Mouse (Mus musculus) thymus, adult 18-20 months (tissue): ENCODE data around the gene Fndc4.
A peak's percentile ranks its signal among the peaks of the same experiment; 100 is the strongest.

Experiments
- DNase-seq, 2 experiments: peaks; one replicate each; pipeline ENCODE4 v3.0.0; 2022; ENCODE audit warnings: mixed read lengths in 2 of 2

Gene Fndc4

GRCm38 (mm10) chr5:31295606-31296141 lies at the start of gene Fndc4:
TSS of gene Fndc4 (minus strand) at chr5:31296080.
- no peak for DNase-seq

- DNase-seq = no peak
These were observed 32.4 kb upstream of the Fndc4 start for GRCm38 (mm10) chr5:31328255-31328654.

- DNase-seq = no peak
These were observed 31.0 kb upstream of the Fndc4 start for GRCm38 (mm10) chr5:31326850-31327249.

GRCm38 (mm10) chr5:31324085-31324484 lies 28.2 kb upstream of the Fndc4 start:
- no peak for DNase-seq

- no peak for DNase-seq
These were observed 26.9 kb upstream of the Fndc4 start for GRCm38 (mm10) chr5:31322776-31323175.

- no peak for DNase-seq
These were observed 16.9 kb upstream of the Fndc4 start for GRCm38 (mm10) chr5:31312806-31313205.

- no peak for DNase-seq
These were observed 7.2 kb upstream of the Fndc4 start for GRCm38 (mm10) chr5:31303093-31303492.

GRCm38 (mm10) chr5:31301866-31302265 lies 6.0 kb upstream of the Fndc4 start:
- no peak for DNase-seq

GRCm38 (mm10) chr5:31298486-31298885 lies 2.6 kb upstream of the Fndc4 start:
- DNase-seq = no peak

GRCm38 (mm10) chr5:31297981-31298380 lies 2.1 kb upstream of the Fndc4 start:
- no peak for DNase-seq

- DNase-seq = no peak
These were observed 1.3 kb upstream of the Fndc4 start, which contains the start of gene Gckr for GRCm38 (mm10) chr5:31297047-31297757. TSS of gene Gckr (plus strand) at chr5:31297443.

GRCm38 (mm10) chr5:31294964-31295605 lies 795 bp downstream of the Fndc4 start:
- DNase-seq = no peak

- DNase-seq = no peak
These were observed 4.6 kb downstream of the Fndc4 start for GRCm38 (mm10) chr5:31291361-31291688.

- DNase-seq = peak; percentile 91 to 96
These were observed 5.1 kb downstream of the Fndc4 start, which contains the start of gene Ift172 for GRCm38 (mm10) chr5:31290521-31291360. TSS of gene Ift172 (minus strand) at chr5:31291116.

GRCm38 (mm10) chr5:31289626-31290230 lies 6.2 kb downstream of the Fndc4 start:
- no peak for DNase-seq

GRCm38 (mm10) chr5:31288655-31289054 lies 7.2 kb downstream of the Fndc4 start:
- DNase-seq = no peak

GRCm38 (mm10) chr5:31288225-31288624 lies 7.7 kb downstream of the Fndc4 start:
- no peak for DNase-seq

- no peak for DNase-seq
These were observed 16.5 kb downstream of the Fndc4 start for GRCm38 (mm10) chr5:31279245-31279988.

- no peak for DNase-seq
These were observed 22.9 kb downstream of the Fndc4 start for GRCm38 (mm10) chr5:31273018-31273417.

- no peak for DNase-seq
These were observed 28.2 kb downstream of the Fndc4 start for GRCm38 (mm10) chr5:31267686-31268085.

GRCm38 (mm10) chr5:31266101-31266500 lies 29.8 kb downstream of the Fndc4 start:
- DNase-seq = no peak

GRCm38 (mm10) chr5:31257616-31258015 lies 38.3 kb downstream of the Fndc4 start:
- DNase-seq = no peak
